Mouse (Mus musculus) myocyte (in vitro differentiated cells): ENCODE results near the gene Ctf2.
A peak's percentile ranks its signal among the peaks of the same experiment; 100 is the strongest.

Experiments used
- E2F4 ChIP-seq: IDR thresholded peaks from one replicate; pipeline ENCODE4 v1.6.1; 2011; ENCODE audit warnings: mild to moderate bottlenecking, control low read depth, moderate library complexity; ENCODE audit not compliant: insufficient read depth
- MAX ChIP-seq: IDR thresholded peaks from one replicate; pipeline ENCODE4 v1.6.1; 2011; ENCODE audit warnings: low read depth, mild to moderate bottlenecking, control low read depth
- MYOD1 ChIP-seq, 3 experiments: IDR thresholded peaks; one replicate each; pipeline ENCODE4 v1.6.1; 2011; ENCODE audit warnings: control low read depth in 2 of 3, low read depth in 2 of 3, mild to moderate bottlenecking in 2 of 3, moderate library complexity in 1 of 3; ENCODE audit not compliant: insufficient read length in 2 of 3, control insufficient read depth in 1 of 3
- POLR2A ChIP-seq: IDR thresholded peaks from one replicate; pipeline ENCODE4 v1.6.1; 2011; ENCODE audit warnings: low read depth, mild to moderate bottlenecking, control low read depth, moderate library complexity; ENCODE audit not compliant: insufficient read length
- SRF ChIP-seq: IDR thresholded peaks from one replicate; pipeline ENCODE4 v1.6.1; 2011; ENCODE audit warnings: low read depth; ENCODE audit not compliant: control insufficient read depth, insufficient read length
- USF1 ChIP-seq: IDR thresholded peaks from one replicate; pipeline ENCODE4 v1.6.1; 2011; ENCODE audit warnings: low read depth, mild to moderate bottlenecking, control low read depth, moderate library complexity

GRCm38 (mm10) chr7:127777474-127778266, 45.7 kb upstream of the Ctf2 start:
- TF ChIP-seq USF1: no peak
- TF ChIP-seq POLR2A: peak; percentile 26
- no peak for TF ChIP-seq MYOD1 (IDR thresholded peaks at IDR 0.05; ENCODE audit: control insufficient read depth in 1 of 3, insufficient read length in 2 of 3, low read depth in 2 of 3)
- no peak for TF ChIP-seq MAX
- TF ChIP-seq SRF: no peak
- TF ChIP-seq E2F4: no peak
